Mouse (Mus musculus) skeletal muscle tissue, adult 2 months (tissue): ENCODE data around the gene Rcc1.
A peak's percentile ranks its signal among the peaks of the same experiment; 100 is the strongest.

Experiments
- DNase-seq: peaks from one replicate; pipeline ENCODE4 v3.0.0-alpha.2; 2012; ENCODE audit warnings: low read depth, low spot score

Rcc1 gene

DNA sequence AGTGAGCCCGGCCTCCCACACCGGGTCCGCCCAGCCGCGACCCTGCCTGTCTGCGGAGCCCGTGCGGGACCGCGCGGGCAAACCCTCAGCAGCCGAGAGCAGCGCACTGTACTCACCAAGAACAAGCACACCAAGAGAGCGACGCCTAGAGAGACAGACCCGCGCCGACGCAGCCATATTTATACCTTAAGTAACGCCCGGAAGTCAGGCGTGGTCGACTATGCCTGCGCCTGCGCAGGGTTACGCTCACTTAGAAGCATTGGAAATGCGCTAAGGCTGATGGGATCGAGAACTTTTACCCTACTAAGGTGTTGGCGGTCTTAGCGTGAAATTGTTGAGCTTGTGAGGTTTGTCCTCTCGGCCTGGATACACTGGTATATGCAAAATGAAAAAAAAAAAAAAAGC is at the start of gene Rcc1:
Gene Rcc1, minus strand, starts transcription at position 125 of the 405 bp plus-strand sequence.
- DNase-seq, result peak; percentile 96

GRCm38 (mm10) chr4:132401016-132401415 is 47.6 kb upstream of the Rcc1 start:
- DNase-seq, result no peak

DNA sequence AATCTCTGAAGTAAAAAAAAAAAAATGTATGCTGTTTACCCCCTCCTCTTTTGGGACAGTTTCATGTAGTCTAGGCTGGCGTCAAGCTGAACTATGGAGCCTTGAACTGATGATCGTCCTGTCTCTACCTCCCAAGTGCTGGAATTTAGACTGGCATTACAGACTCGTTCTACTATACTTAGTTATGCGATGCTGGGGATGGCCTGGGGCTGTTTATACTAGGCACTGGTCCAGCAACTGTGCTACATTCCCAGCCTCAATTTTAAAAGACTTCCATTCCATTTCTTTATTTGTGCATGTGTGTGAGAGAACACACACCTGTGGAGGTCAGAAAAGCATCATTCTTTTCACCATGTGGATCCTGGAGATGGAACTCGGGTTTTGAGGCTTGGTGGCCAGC is 45.5 kb upstream of the Rcc1 start:
- DNase-seq, result no peak

DNA sequence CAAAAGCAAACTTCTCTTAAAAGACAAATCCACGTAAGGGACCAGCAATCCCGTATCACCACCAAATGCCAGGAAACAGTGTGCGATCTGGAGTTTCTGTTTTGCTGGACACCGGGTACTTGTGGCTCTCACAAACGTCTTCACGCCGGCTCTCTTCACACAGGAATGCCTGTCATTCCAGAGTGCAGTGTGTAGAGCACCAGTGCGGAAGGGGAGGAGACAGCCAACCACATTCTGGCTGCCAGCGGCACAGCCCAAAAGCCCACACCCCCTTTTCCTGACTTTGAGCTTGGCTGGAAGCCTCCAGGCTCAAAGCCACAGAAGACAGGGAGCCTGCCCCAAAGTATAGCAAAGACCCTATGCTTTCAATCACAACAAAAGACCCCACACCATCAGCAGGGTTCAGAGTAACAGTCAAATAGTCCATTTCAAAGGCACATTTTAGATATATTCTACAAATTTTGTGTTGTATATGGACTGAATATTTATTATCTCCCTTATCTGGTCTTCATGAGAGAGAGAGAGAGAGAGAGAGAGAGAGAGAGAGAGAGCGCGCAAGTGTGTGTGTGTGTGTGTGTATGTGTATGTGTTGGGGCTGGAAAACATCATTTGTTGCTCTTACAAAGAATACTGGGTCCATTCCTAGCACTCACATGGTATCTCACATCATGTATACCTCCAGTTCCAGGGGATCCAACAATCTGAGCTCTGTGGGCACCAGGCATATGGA is 44.8 kb upstream of the Rcc1 start:
- DNase-seq, result peak; percentile 50

DNA sequence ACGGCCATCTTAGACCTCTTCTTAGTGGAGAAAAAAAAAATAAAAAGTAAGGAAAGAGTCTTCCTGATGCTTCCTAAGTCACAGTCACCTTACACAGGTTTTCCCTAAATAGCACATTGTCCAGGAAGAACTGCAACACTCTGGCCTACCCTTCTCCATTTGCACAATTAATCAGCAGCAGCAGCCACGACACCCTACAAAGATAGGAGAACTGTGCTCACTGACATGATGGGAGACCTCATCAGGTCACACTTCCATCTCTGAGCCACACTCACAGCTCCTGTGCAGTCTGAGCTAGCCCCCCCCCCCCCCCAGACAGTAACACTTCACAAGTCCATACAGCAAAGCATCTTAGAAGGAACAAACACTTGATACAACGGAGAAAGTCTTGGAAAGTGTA is 43.7 kb upstream of the Rcc1 start:
- no peak for DNase-seq

GRCm38 (mm10) chr4:132396251-132396650 is 42.8 kb upstream of the Rcc1 start:
- DNase-seq, result no peak

- DNase-seq, result no peak
Observed at GRCm38 (mm10) chr4:132391063-132391740, 37.8 kb upstream of the Rcc1 start.

DNA sequence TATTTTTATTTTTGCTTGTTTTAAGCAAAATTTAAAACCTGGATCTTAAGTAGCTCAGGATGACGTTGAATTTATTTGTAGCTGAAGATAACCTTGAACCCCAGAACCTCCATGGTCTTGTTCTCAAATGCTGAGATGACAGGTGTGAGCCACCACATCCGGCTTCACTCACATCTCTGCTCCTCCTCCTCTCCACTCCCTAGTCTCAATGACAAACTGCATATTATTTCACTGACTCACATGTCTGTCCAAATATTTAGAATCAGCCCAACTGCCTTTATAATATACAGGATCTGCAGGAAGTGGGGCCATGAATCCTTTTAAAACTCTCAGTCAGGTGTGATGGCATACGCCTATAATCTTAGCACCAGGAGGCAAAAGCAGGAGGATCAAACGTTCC is 35.9 kb upstream of the Rcc1 start:
- DNase-seq, result no peak

DNA sequence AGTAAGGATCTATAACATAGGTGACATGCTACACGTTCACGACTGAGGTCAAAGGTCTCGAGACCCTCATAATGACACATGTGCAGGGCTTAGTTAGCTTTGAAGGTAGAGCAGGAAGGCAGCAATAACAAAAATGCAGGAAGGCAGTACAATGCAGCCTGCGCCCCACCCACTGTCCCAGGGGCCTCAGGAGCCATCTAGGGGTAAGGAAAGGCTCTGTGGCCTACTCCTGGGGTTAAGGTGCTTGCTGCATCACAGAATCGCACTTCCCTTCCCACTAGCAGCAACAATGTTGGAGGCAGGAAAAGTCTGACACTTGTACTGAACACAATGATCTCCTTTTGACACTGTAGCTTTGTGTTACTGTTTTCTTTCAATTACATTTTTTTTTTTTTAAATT is 34.2 kb upstream of the Rcc1 start:
- DNase-seq, result no peak

DNA sequence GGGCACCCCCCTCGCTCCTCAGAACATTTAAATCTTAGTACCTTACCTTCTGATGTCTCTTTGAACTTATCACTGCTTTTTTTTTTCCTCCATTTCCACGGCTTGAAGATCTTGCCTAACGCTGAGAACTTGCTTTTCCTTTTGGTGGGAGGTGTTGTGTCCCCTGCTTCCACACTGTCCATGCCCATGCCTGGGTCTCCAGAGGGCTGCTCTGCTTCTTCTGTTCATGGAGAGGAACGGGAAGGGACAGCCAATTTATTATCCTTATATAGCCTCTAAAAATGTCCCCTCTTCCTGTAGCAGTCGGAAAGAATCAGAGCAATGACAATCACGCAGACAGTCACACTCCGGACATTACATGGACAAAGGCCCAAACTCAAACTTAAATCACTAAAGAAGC is 33.4 kb upstream of the Rcc1 start:
- no peak for DNase-seq

DNA sequence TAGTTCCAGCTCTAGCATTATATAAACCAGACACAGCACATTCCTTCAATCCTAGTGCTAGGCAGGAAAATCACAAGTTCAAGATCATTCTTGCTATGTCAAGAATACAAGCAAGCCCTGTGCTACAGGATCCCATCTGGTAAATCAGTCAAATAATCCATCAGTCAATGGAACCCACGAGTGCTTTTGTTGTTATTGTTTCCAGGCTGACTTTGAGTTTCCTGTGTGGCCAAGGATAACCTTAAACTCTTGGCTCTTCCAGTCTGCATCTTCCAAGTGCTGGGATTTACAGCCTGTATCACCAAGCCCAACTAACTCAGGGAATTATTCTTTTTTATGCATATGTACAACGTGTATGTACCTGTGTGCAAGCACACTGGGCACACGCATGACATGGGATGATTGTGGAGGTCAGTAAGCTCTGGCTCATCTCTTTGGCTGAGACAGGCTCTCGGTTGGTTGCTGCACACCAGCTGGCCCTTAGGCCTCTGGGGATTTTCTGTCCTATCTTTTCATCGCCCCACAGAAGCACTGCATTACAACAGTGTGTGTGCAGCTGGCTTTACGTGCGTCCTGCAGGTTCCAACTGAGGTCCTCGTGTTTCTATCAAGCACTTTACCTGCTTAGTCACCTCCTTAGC is 32.5 kb upstream of the Rcc1 start:
- DNase-seq, result no peak

DNA sequence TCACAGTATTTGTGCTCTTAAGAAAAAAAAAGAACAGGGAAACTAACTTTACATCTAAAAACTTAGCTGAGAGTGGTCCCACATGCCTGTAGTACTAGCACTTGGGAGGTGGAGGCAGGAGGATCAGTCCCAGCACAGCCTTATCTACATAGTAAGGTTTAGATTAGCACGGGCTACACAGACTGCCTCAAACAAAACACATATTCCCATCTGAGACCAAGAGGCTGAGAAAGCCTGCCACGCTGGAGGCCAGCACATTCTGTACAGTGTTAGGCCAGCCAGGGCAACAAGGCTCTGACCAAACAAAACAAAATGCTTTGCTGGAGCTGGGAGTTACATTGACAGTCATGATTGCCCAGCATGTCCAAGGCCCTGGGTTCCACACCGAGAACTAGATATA is 30.1 kb upstream of the Rcc1 start:
- DNase-seq, result no peak

DNA sequence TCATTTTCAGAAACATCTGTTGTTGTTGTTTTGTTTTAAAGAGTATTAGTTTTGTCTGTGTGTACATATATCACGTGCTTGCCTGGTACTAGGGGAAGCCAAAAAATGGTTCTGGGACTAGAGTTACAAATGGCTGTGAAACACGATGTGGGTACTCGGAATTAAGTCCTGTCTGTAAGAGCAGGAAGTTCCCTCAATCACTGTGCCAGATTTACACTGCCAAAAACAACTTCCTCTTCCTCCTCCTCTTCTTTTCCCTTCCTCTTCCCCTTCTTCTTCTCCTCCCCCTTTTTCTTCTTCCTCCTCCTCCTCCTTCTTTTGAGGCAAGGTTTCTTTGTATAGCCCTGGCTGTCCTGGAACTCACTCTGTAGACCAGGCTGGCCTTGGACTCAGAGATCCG is 28.9 kb upstream of the Rcc1 start:
- DNase-seq, result no peak

GRCm38 (mm10) chr4:132380965-132381616 is 27.7 kb upstream of the Rcc1 start:
- DNase-seq, result no peak

- DNase-seq, result no peak
Observed at GRCm38 (mm10) chr4:132373820-132374219, 20.4 kb upstream of the Rcc1 start.

GRCm38 (mm10) chr4:132369953-132370750 is 16.7 kb upstream of the Rcc1 start:
- DNase-seq, result no peak

DNA sequence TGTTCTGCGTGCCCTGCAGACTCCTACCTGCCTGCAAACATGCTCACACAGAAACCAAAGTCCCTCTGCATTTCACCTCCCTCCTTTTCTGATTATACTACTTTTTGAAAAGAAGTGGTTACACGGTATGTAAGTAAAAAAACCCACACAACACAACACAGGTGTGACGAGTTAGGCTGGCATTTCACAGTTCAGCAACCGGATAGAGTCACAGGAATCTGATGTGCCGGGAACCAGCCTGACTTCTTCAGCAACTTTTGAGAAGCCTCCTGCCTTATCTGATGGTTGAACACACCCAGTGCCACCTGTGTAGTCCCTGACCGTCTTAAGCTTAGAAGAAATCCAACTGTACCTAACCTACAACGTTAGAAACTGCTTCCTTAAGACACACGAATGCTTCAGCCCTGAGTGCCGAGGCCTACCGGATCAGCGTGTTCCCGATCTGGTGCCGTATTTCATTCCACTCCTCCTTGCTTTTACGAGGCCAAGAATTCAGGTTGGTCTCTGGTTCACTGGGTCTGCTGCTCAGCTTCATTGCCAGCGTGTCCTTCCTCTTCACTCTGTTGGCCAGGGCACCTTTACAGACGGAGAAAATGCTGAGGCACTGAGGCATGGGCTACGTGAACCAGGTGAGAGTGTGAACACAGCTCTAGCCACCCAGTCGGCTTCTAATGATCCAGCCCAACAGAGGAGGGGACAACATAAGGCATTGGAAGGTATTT is 14.2 kb upstream of the Rcc1 start:
- peak; percentile 44 for DNase-seq

- no peak for DNase-seq
Observed at GRCm38 (mm10) chr4:132365450-132366060, 12.2 kb upstream of the Rcc1 start.

DNA sequence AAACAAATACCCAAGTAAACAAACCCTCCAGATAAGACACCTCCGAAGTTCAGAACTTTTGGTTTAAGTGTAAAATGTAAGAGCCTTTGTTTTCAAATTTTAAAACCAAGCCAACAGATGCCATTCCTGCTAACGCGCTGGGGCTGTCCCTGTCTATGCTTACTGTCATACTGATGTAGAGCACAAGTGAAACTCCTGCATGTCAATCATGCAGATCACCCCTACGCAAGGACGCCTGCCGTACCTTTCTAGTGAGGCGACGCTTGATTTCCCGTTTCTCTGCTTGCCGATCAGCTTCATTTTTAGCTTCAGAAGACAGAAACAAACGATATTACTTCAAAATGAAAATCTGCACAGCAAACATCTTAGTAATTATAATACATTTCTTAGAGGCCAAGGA is 10.1 kb upstream of the Rcc1 start:
- no peak for DNase-seq

GRCm38 (mm10) chr4:132359510-132359909 is 6.1 kb upstream of the Rcc1 start:
- no peak for DNase-seq
